Mouse (Mus musculus) kidney, adult 8-10 months (tissue): ENCODE data around the gene 4933417A18Rik.
"Not testable (repeated sequence)": the region's sequence is repeated elsewhere in the genome, so short reads cannot be mapped to it uniquely, and the experiment has no call there.

Source experiments
- DNase-seq, 2 experiments: peaks; one replicate each; pipeline ENCODE4 v3.0.0; 2022

Gene 4933417A18Rik

GRCm38 (mm10) chr13:34976116-34976515 lies 51.9 kb downstream of the 4933417A18Rik start:
- DNase-seq = peak in 1 of 2 experiments; percentile 19

GRCm38 (mm10) chr13:34977410-34977809 lies 53.2 kb downstream of the 4933417A18Rik start:
- DNase-seq = no peak

- DNase-seq = not testable (repeated sequence)
Observed at GRCm38 (mm10) chr13:34978635-34979034, 54.4 kb downstream of the 4933417A18Rik start.

GRCm38 (mm10) chr13:34983479-34983878 lies 59.3 kb downstream of the 4933417A18Rik start:
- DNase-seq = not testable (repeated sequence)

GRCm38 (mm10) chr13:34991581-34992273 lies 67.5 kb downstream of the 4933417A18Rik start:
- no peak for DNase-seq

- DNase-seq = no peak
Observed at GRCm38 (mm10) chr13:34993085-34993484, 68.9 kb downstream of the 4933417A18Rik start.

GRCm38 (mm10) chr13:34993595-34993982 lies 69.4 kb downstream of the 4933417A18Rik start:
- DNase-seq = no peak

GRCm38 (mm10) chr13:34993983-34994811 lies 70.0 kb downstream of the 4933417A18Rik start:
- DNase-seq = peak; percentile 98

- DNase-seq = peak; percentile 42 to 59
Observed at GRCm38 (mm10) chr13:34995925-34996324, 71.7 kb downstream of the 4933417A18Rik start.
